Mouse (Mus musculus): Measurements from ENCODE around the gene Kctd2. TPM values are rescaled to one million over a fixed set of nuclear protein-coding genes. Genes with fewer than 3 reads are reported as not detected.

Gene Kctd2
- polyA plus RNA-seq, 1 experiment from 2014 or later: 18.8 TPM

- Histone ChIP-seq H3K27ac (ENCODE audit: low read depth) (no peak overlapping the region), H3K9ac (ENCODE audit: low read length) (no peak overlapping the region), H3K4me1 (replicated peaks; ENCODE audit: control insufficient read depth, insufficient read depth, low read length) (no peaks in the 10 kb centered on the region), H3K4me2 (ENCODE audit: low read length) (no peak overlapping the region), H3K36me3 (ENCODE audit: control insufficient read depth, insufficient read depth, low read length) (peaks cover 32% of the 10 kb centered on the region), H3K4me3 (ENCODE audit: low read depth, low read length) (no peak overlapping the region), H3K27me3 (replicated peaks; ENCODE audit: control insufficient read depth, insufficient read depth, low read length) (no peaks in the 10 kb centered on the region), H3K9me3 (ENCODE audit: control insufficient read depth, low read length) (no peaks in the 10 kb centered on the region)
- no peak for ATAC-seq (replicated peaks; ENCODE audit: low FRiP score, low TSS enrichment, low read depth)
- no peak for DNase-seq (ENCODE audit: low spot score)
- WGBS: 94% methylated on average over 7 of the region's 7 CpGs
These were observed 28.6 kb upstream of the Kctd2 start for GRCm38 (mm10) chr11:115391358-115391757.

DNA sequence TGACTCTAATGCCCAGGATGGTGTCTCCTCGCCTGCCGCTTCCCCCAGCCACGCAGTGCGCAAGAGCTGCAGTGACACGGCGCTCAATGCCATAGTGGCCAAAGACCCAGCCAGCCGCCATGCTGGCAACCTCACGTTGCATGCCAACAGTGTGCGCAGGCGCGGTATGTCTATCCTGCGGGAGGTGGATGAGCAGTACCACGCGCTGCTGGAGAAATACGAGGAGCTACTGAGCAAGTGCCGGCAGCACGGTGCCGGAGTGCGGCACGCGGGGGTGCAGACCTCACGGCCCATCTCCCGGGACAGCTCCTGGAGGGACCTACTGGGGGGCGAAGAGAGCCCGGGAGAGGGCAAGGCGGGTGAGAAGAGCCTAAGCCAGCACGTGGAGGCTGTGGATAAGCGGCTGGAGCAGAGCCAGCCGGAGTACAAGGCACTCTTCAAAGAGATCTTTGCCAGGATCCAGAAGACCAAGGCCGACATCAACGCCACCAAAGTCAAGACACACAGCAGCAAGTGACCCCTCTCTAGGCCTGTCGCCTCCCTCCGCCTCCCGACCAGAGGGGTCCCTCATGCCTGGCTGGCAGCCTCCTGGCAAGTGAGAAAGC, 26.1 kb upstream of the Kctd2 start:
- no peak overlapping the region for H3K9ac ChIP-seq (ENCODE audit: low read length)
- H3K4me3 ChIP-seq (ENCODE audit: low read depth, low read length): no peak overlapping the region
- DNase-seq (ENCODE audit: low spot score): no peak

GRCm38 (mm10) chr11:115398085-115398484, 21.8 kb upstream of the Kctd2 start:
- WGBS: 75% methylated on average over 7 of the region's 7 CpGs
- H3K4me2 ChIP-seq (ENCODE audit: low read length): no peak overlapping the region

More for the DNA sequence above, 26.1 kb upstream of the Kctd2 start:
- H3K27ac ChIP-seq (ENCODE audit: low read depth): no peak overlapping the region
- WGBS: 65% methylated on average over 34 of the region's 34 CpGs
- H3K9me3 ChIP-seq (ENCODE audit: control insufficient read depth, low read length): no peaks in the 10 kb centered on the region
- H3K36me3 ChIP-seq (ENCODE audit: control insufficient read depth, insufficient read depth, low read length): peaks cover 32% of the 10 kb centered on the region
- no peaks in the 10 kb centered on the region for H3K27me3 ChIP-seq (replicated peaks; ENCODE audit: control insufficient read depth, insufficient read depth, low read length)
- peak overlapping the region; percentile 23; the same call in 1 of the 2 replicates for H3K4me2 ChIP-seq (ENCODE audit: low read length)
- peak; percentile 32; the same call in 1 of the 2 replicates for ATAC-seq (replicated peaks; ENCODE audit: low FRiP score, low TSS enrichment, low read depth)
- H3K4me1 ChIP-seq (replicated peaks; ENCODE audit: control insufficient read depth, insufficient read depth, low read length): no peaks in the 10 kb centered on the region

GRCm38 (mm10) chr11:115400126-115400525, 19.8 kb upstream of the Kctd2 start:
- Histone ChIP-seq H3K9me3 (ENCODE audit: control insufficient read depth, low read length) (no peaks in the 10 kb centered on the region), H3K36me3 (ENCODE audit: control insufficient read depth, insufficient read depth, low read length) (no peaks in the 10 kb centered on the region), H3K4me2 (ENCODE audit: low read length) (no peak overlapping the region), H3K9ac (ENCODE audit: low read length) (no peak overlapping the region), H3K27me3 (replicated peaks; ENCODE audit: control insufficient read depth, insufficient read depth, low read length) (no peaks in the 10 kb centered on the region), H3K4me3 (ENCODE audit: low read depth, low read length) (no peak overlapping the region), H3K4me1 (replicated peaks; ENCODE audit: control insufficient read depth, insufficient read depth, low read length) (peaks cover 14% of the 10 kb centered on the region), H3K27ac (ENCODE audit: low read depth) (no peak overlapping the region)
- no peak for ATAC-seq (replicated peaks; ENCODE audit: low FRiP score, low TSS enrichment, low read depth)
- WGBS: 73% methylated on average over 3 of the region's 3 CpGs
- DNase-seq (ENCODE audit: low spot score): no peak

More at GRCm38 (mm10) chr11:115398085-115398484, 21.8 kb upstream of the Kctd2 start:
- ATAC-seq (replicated peaks; ENCODE audit: low FRiP score, low TSS enrichment, low read depth): no peak
- DNase-seq (ENCODE audit: low spot score): no peak
- no peak overlapping the region for H3K4me3 ChIP-seq (ENCODE audit: low read depth, low read length)
- no peak overlapping the region for H3K27ac ChIP-seq (ENCODE audit: low read depth)
- no peak overlapping the region for H3K9ac ChIP-seq (ENCODE audit: low read length)
- H3K9me3 ChIP-seq (ENCODE audit: control insufficient read depth, low read length): no peaks in the 10 kb centered on the region
- 0 out of 2 replicates have a peak, but pooled peaks cover under 1% of the 10 kb centered on the region for H3K4me1 ChIP-seq (replicated peaks; ENCODE audit: control insufficient read depth, insufficient read depth, low read length)
- no peaks in the 10 kb centered on the region for H3K27me3 ChIP-seq (replicated peaks; ENCODE audit: control insufficient read depth, insufficient read depth, low read length)
- peaks cover 13% of the 10 kb centered on the region for H3K36me3 ChIP-seq (ENCODE audit: control insufficient read depth, insufficient read depth, low read length)

GRCm38 (mm10) chr11:115400630-115401391, 19.1 kb upstream of the Kctd2 start:
- Histone ChIP-seq H3K27me3 (replicated peaks; ENCODE audit: control insufficient read depth, insufficient read depth, low read length) (no peaks in the 10 kb centered on the region), H3K4me1 (replicated peaks; ENCODE audit: control insufficient read depth, insufficient read depth, low read length) (peaks cover 14% of the 10 kb centered on the region), H3K4me2 (ENCODE audit: low read length) (peak overlapping the region; percentile 3; the same call in 1 of the 2 replicates), H3K27ac (ENCODE audit: low read depth) (peak overlapping the region; percentile 27; the same call in 1 of the 2 replicates), H3K36me3 (ENCODE audit: control insufficient read depth, insufficient read depth, low read length) (peaks cover 3% of the 10 kb centered on the region; the same call in 1 of the 2 replicates), H3K4me3 (ENCODE audit: low read depth, low read length) (no peak overlapping the region), H3K9ac (ENCODE audit: low read length) (peak overlapping the region; percentile 25), H3K9me3 (ENCODE audit: control insufficient read depth, low read length) (no peaks in the 10 kb centered on the region)
- 36% methylated on average over 11 of the region's 11 CpGs for WGBS
- no peak for ATAC-seq (replicated peaks; ENCODE audit: low FRiP score, low TSS enrichment, low read depth)
- no peak for DNase-seq (ENCODE audit: low spot score)

DNA sequence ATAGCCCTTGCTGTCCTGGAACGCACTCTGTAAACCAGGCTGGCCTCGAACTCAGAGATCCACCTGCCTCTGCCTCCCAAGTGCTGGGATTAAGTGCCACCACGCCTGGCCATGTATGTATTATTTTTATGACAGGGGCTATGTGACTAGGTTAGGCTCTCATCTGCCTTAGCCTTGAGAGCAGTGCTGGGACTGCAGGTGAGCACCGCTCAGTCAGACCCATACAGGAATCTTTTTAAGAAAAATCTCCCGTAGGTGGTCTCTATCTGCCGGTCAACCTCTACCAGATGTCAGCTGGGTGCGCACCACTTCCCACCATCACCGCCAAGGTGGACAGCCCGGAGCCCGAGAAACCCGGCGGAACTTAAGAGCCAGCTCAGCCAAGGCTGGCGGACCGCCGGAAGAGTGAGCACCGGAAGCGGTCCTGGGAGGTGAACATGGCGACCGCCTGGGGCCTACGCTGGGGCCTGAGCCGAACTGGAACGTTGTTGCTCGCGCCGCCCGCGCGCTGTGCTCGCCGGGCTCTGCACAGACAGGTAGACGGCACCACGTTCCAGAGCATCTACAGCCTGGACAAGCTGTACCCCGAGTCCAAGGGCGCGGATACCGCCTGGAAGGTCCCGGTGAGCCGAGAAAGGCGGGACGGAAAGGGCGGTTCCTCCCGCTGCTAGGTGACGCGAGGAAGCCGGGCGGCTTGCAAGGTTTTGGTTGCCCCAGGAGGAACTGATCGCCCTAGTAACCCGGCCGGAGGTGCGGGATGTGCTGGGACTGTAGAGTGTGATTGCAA, 16.4 kb upstream of the Kctd2 start, which contains the start of gene Mrpl58:
Gene Mrpl58, plus strand, starts transcription at position 415 of the 787 bp plus-strand sequence.
- H3K36me3 ChIP-seq (ENCODE audit: control insufficient read depth, insufficient read depth, low read length): peaks cover 28% of the 10 kb centered on the region
- H3K4me3 ChIP-seq (ENCODE audit: low read depth, low read length): peak within 1 kb of the TSS; percentile 89
- peak; percentile 89 for DNase-seq (ENCODE audit: low spot score)
- H3K27me3 ChIP-seq (replicated peaks; ENCODE audit: control insufficient read depth, insufficient read depth, low read length): no peaks in the 10 kb centered on the region
- WGBS: 3% methylated on average over 50 of the region's 50 CpGs
- peak within 1 kb of the TSS; percentile 71 for H3K27ac ChIP-seq (ENCODE audit: low read depth)
- no peaks in the 10 kb centered on the region for H3K9me3 ChIP-seq (ENCODE audit: control insufficient read depth, low read length)
- ATAC-seq (replicated peaks; ENCODE audit: low FRiP score, low TSS enrichment, low read depth): peak; percentile 92
- H3K4me1 ChIP-seq (replicated peaks; ENCODE audit: control insufficient read depth, insufficient read depth, low read length): peaks cover 14% of the 10 kb centered on the region
- peak within 1 kb of the TSS; percentile 87 for H3K4me2 ChIP-seq (ENCODE audit: low read length)
- H3K9ac ChIP-seq (ENCODE audit: low read length): peak within 1 kb of the TSS; percentile 89

DNA sequence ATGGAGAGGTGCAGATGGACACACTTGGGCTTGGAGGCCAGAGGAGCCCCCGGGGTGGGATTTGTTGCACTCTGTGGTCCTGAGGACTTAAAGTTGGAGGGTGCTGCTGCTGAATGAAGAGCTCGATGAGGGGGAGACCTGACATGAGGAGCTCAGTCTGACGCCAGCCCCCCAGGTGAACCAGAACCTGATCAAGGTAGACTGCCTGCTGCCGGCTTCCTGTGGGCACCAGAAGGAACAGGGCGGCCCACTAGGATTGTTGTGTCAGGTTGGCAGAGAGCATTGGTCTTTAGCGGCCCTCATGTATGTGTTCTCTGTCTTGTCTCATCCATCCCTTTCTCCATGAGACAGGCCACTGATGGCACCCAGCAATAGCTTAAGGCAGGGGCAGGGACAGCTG, 14.2 kb upstream of the Kctd2 start:
- H3K9me3 ChIP-seq (ENCODE audit: control insufficient read depth, low read length): no peaks in the 10 kb centered on the region
- H3K9ac ChIP-seq (ENCODE audit: low read length): no peak overlapping the region
- peaks cover 44% of the 10 kb centered on the region for H3K36me3 ChIP-seq (ENCODE audit: control insufficient read depth, insufficient read depth, low read length)
- no peak overlapping the region for H3K4me3 ChIP-seq (ENCODE audit: low read depth, low read length)
- no peak for ATAC-seq (replicated peaks; ENCODE audit: low FRiP score, low TSS enrichment, low read depth)
- no peak overlapping the region for H3K4me2 ChIP-seq (ENCODE audit: low read length)
- H3K4me1 ChIP-seq (replicated peaks; ENCODE audit: control insufficient read depth, insufficient read depth, low read length): peaks cover 14% of the 10 kb centered on the region
- WGBS: 93% methylated on average over 6 of the region's 6 CpGs
- no peak overlapping the region for H3K27ac ChIP-seq (ENCODE audit: low read depth)
- DNase-seq (ENCODE audit: low spot score): no peak
- H3K27me3 ChIP-seq (replicated peaks; ENCODE audit: control insufficient read depth, insufficient read depth, low read length): no peaks in the 10 kb centered on the region

- no peak overlapping the region for H3K27ac ChIP-seq (ENCODE audit: low read depth)
These were observed 13.0 kb upstream of the Kctd2 start for GRCm38 (mm10) chr11:115406858-115407401.

More at GRCm38 (mm10) chr11:115406858-115407401, 13.0 kb upstream of the Kctd2 start:
- H3K27me3 ChIP-seq (replicated peaks; ENCODE audit: control insufficient read depth, insufficient read depth, low read length): no peaks in the 10 kb centered on the region
- DNase-seq (ENCODE audit: low spot score) (no peak), ATAC-seq (replicated peaks; ENCODE audit: low FRiP score, low TSS enrichment, low read depth) (no peak)
- H3K4me1 ChIP-seq (replicated peaks; ENCODE audit: control insufficient read depth, insufficient read depth, low read length): peaks cover 23% of the 10 kb centered on the region
- no peak overlapping the region for H3K4me3 ChIP-seq (ENCODE audit: low read depth, low read length)
- H3K9ac ChIP-seq (ENCODE audit: low read length): no peak overlapping the region
- H3K36me3 ChIP-seq (ENCODE audit: control insufficient read depth, insufficient read depth, low read length): peaks cover 53% of the 10 kb centered on the region
- WGBS: 93% methylated on average over 17 of the region's 17 CpGs
- H3K4me2 ChIP-seq (ENCODE audit: low read length): no peak overlapping the region
- no peaks in the 10 kb centered on the region for H3K9me3 ChIP-seq (ENCODE audit: control insufficient read depth, low read length)

All from intestine, embryonic 14.5 days (tissue).